Mouse (Mus musculus) lung, postnatal 36 days (tissue): ENCODE data around the gene Gpsm2.
"Not testable (repeated sequence)": the region's sequence is repeated elsewhere in the genome, so short reads cannot be mapped to it uniquely, and the experiment has no call there.

ENCODE experiments used
- DNase-seq: peaks from one replicate; pipeline ENCODE4 v3.0.0; 2022; ENCODE audit warnings: mixed read lengths

Gpsm2 gene

GRCm38 (mm10) chr3:108721076-108721991 is 775 bp downstream of the Gpsm2 start:
- DNase-seq = peak; percentile 45

- DNase-seq = no peak
Observed at GRCm38 (mm10) chr3:108719761-108720160, 2.3 kb downstream of the Gpsm2 start.

- DNase-seq = no peak
Observed at GRCm38 (mm10) chr3:108719357-108719756, 2.8 kb downstream of the Gpsm2 start.

- DNase-seq = peak; percentile 16
Observed at GRCm38 (mm10) chr3:108717896-108718502, 4.1 kb downstream of the Gpsm2 start.

GRCm38 (mm10) chr3:108714837-108715236 is 7.3 kb downstream of the Gpsm2 start:
- DNase-seq = no peak

- no peak for DNase-seq
Observed at GRCm38 (mm10) chr3:108713065-108713675, 8.9 kb downstream of the Gpsm2 start.

GRCm38 (mm10) chr3:108711296-108711695 is 10.8 kb downstream of the Gpsm2 start:
- DNase-seq = no peak

- no peak for DNase-seq
Observed at GRCm38 (mm10) chr3:108702789-108703188, 19.3 kb downstream of the Gpsm2 start.

- DNase-seq = no peak
Observed at GRCm38 (mm10) chr3:108701256-108701655, 20.9 kb downstream of the Gpsm2 start.

GRCm38 (mm10) chr3:108699786-108700185 is 22.3 kb downstream of the Gpsm2 start:
- DNase-seq = no peak

GRCm38 (mm10) chr3:108698662-108699061 is 23.4 kb downstream of the Gpsm2 start:
- no peak for DNase-seq

- DNase-seq = peak; percentile 46
Observed at GRCm38 (mm10) chr3:108694321-108694720, 27.8 kb downstream of the Gpsm2 start.

- DNase-seq = peak; percentile 22
Observed at GRCm38 (mm10) chr3:108689979-108690378, 32.1 kb downstream of the Gpsm2 start.

GRCm38 (mm10) chr3:108689446-108689845 is 32.7 kb downstream of the Gpsm2 start:
- no peak for DNase-seq

GRCm38 (mm10) chr3:108689015-108689441 is 33.1 kb downstream of the Gpsm2 start:
- peak; percentile 12 for DNase-seq

- no peak for DNase-seq
Observed at GRCm38 (mm10) chr3:108685701-108686100, 36.4 kb downstream of the Gpsm2 start.

- not testable (repeated sequence) for DNase-seq
Observed at GRCm38 (mm10) chr3:108683597-108683996, 38.5 kb downstream of the Gpsm2 start.

GRCm38 (mm10) chr3:108681004-108681403 is 41.1 kb downstream of the Gpsm2 start:
- DNase-seq = no peak

- no peak for DNase-seq
Observed at GRCm38 (mm10) chr3:108676616-108677015, 45.5 kb downstream of the Gpsm2 start.

- DNase-seq = no peak
Observed at GRCm38 (mm10) chr3:108660941-108661340, 61.2 kb downstream of the Gpsm2 start.

GRCm38 (mm10) chr3:108658612-108659011 is 63.5 kb downstream of the Gpsm2 start:
- no peak for DNase-seq

- no peak for DNase-seq
Observed at GRCm38 (mm10) chr3:108655486-108655885, 66.6 kb downstream of the Gpsm2 start.

GRCm38 (mm10) chr3:108654566-108654965 is 67.5 kb downstream of the Gpsm2 start:
- no peak for DNase-seq
